Mouse (Mus musculus): ENCODE results near the gene Palm. TPM values are rescaled to one million over a fixed set of nuclear protein-coding genes. Genes with fewer than 3 reads are reported as not detected.

The Palm gene
- polyA plus RNA-seq, 1 experiment from 2014 or later, result 9.2 TPM

GRCm38 (mm10) chr10:79798289-79798928, 5.0 kb downstream of the Palm start:
- WGBS (ENCODE audit: insufficient replicate concordance), result 44% methylated on average over 12 of the region's 12 CpGs
- Histone ChIP-seq H3K36me3 (replicated peaks; ENCODE audit: insufficient read depth, low read length) (no peaks in the 10 kb centered on the region), H3K27me3 (ENCODE audit: insufficient read depth, low read length) (no peaks in the 10 kb centered on the region), H3K9ac (replicated peaks) (no peak overlapping the region), H3K4me3 (ENCODE audit: low read depth, low read length) (no peak overlapping the region), H3K4me1 (ENCODE audit: insufficient read depth) (peaks cover 24% of the 10 kb centered on the region), H3K27ac (ENCODE audit: low read depth) (peak overlapping the region; percentile 44; the same call in 1 of the 2 replicates), H3K4me2 (ENCODE audit: low read depth, low read length) (no peak overlapping the region), H3K9me3 (ENCODE audit: low read length) (no peaks in the 10 kb centered on the region)
- DNase-seq (peak; percentile 71), ATAC-seq (peak; percentile 16; the same call in 1 of the 2 replicates)
- no peak for TF ChIP-seq CTCF (IDR thresholded peaks at IDR 0.05; ENCODE audit: low read depth)
- TF ChIP-seq EP300 (IDR thresholded peaks at IDR 0.05; ENCODE audit: low read depth), result 0 out of 2 replicates have a peak, but pooled peaks have one; percentile 29

- H3K4me3 ChIP-seq (ENCODE audit: low read depth, low read length), result no peak overlapping the region
- H3K27me3 ChIP-seq (ENCODE audit: insufficient read depth, low read length), result no peaks in the 10 kb centered on the region
- H3K4me2 ChIP-seq (ENCODE audit: low read depth, low read length), result no peak overlapping the region
- H3K9ac ChIP-seq (replicated peaks), result no peak overlapping the region
- ATAC-seq, result no peak
- DNase-seq, result no peak
- no peaks in the 10 kb centered on the region for H3K9me3 ChIP-seq (ENCODE audit: low read length)
- WGBS (ENCODE audit: insufficient replicate concordance), result 75% methylated on average over 11 of the region's 11 CpGs
- no peak overlapping the region for H3K27ac ChIP-seq (ENCODE audit: low read depth)
- H3K36me3 ChIP-seq (replicated peaks; ENCODE audit: insufficient read depth, low read length), result no peaks in the 10 kb centered on the region
- peaks cover 20% of the 10 kb centered on the region for H3K4me1 ChIP-seq (ENCODE audit: insufficient read depth)
- TF ChIP-seq CTCF (IDR thresholded peaks at IDR 0.05; ENCODE audit: low read depth) (no peak), EP300 (IDR thresholded peaks at IDR 0.05; ENCODE audit: low read depth) (no peak)
These were observed 7.1 kb downstream of the Palm start for GRCm38 (mm10) chr10:79800508-79800907.

- H3K27me3 ChIP-seq (ENCODE audit: insufficient read depth, low read length), result no peaks in the 10 kb centered on the region
- no peaks in the 10 kb centered on the region for H3K36me3 ChIP-seq (replicated peaks; ENCODE audit: insufficient read depth, low read length)
- no peaks in the 10 kb centered on the region for H3K9me3 ChIP-seq (ENCODE audit: low read length)
- no peak for DNase-seq
- peak overlapping the region; percentile 62 for H3K4me2 ChIP-seq (ENCODE audit: low read depth, low read length)
- H3K9ac ChIP-seq (replicated peaks), result peak overlapping the region; percentile 46; the same call in 1 of the 2 replicates
- TF ChIP-seq CTCF (IDR thresholded peaks at IDR 0.05; ENCODE audit: low read depth), result no peak
- no peak for TF ChIP-seq EP300 (IDR thresholded peaks at IDR 0.05; ENCODE audit: low read depth)
- peak overlapping the region; percentile 19; the same call in 1 of the 2 replicates for H3K4me3 ChIP-seq (ENCODE audit: low read depth, low read length)
- H3K27ac ChIP-seq (ENCODE audit: low read depth), result peak overlapping the region; percentile 64
- WGBS (ENCODE audit: insufficient replicate concordance), result 50% methylated on average over 3 of the region's 3 CpGs
- peaks cover 20% of the 10 kb centered on the region for H3K4me1 ChIP-seq (ENCODE audit: insufficient read depth)
- peak; percentile 18; the same call in 1 of the 2 replicates for ATAC-seq
These were observed 8.5 kb downstream of the Palm start for GRCm38 (mm10) chr10:79801837-79802236.

- Histone ChIP-seq H3K4me2 (ENCODE audit: low read depth, low read length) (peak overlapping the region; percentile 62), H3K4me1 (ENCODE audit: insufficient read depth) (peaks cover 21% of the 10 kb centered on the region), H3K4me3 (ENCODE audit: low read depth, low read length) (peak overlapping the region; percentile 19; the same call in 1 of the 2 replicates), H3K27ac (ENCODE audit: low read depth) (peak overlapping the region; percentile 64), H3K27me3 (ENCODE audit: insufficient read depth, low read length) (no peaks in the 10 kb centered on the region), H3K36me3 (replicated peaks; ENCODE audit: insufficient read depth, low read length) (no peaks in the 10 kb centered on the region), H3K9ac (replicated peaks) (peak overlapping the region; percentile 46; the same call in 1 of the 2 replicates), H3K9me3 (ENCODE audit: low read length) (no peaks in the 10 kb centered on the region)
- peak; percentile 87 for DNase-seq
- peak; percentile 82 for ATAC-seq
- WGBS (ENCODE audit: insufficient replicate concordance), result 39% methylated on average over 11 of the region's 11 CpGs
- TF ChIP-seq EP300 (IDR thresholded peaks at IDR 0.05; ENCODE audit: low read depth) (no peak), CTCF (IDR thresholded peaks at IDR 0.05; ENCODE audit: low read depth) (no peak)
These were observed 9.1 kb downstream of the Palm start for GRCm38 (mm10) chr10:79802331-79802971.

- 49% methylated on average over 29 of the region's 29 CpGs for WGBS (ENCODE audit: insufficient replicate concordance)
- Histone ChIP-seq H3K27me3 (ENCODE audit: insufficient read depth, low read length) (no peaks in the 10 kb centered on the region), H3K4me3 (ENCODE audit: low read depth, low read length) (no peak overlapping the region), H3K4me2 (ENCODE audit: low read depth, low read length) (no peak overlapping the region), H3K27ac (ENCODE audit: low read depth) (no peak overlapping the region; the same call in 1 of the 2 replicates), H3K36me3 (replicated peaks; ENCODE audit: insufficient read depth, low read length) (no peaks in the 10 kb centered on the region), H3K4me1 (ENCODE audit: insufficient read depth) (peaks cover 22% of the 10 kb centered on the region), H3K9me3 (ENCODE audit: low read length) (no peaks in the 10 kb centered on the region), H3K9ac (replicated peaks) (no peak overlapping the region)
- no peak for TF ChIP-seq CTCF (IDR thresholded peaks at IDR 0.05; ENCODE audit: low read depth)
- TF ChIP-seq EP300 (IDR thresholded peaks at IDR 0.05; ENCODE audit: low read depth), result no peak
- DNase-seq, result peak; percentile 39
- no peak for ATAC-seq
These were observed 10.4 kb downstream of the Palm start for GRCm38 (mm10) chr10:79803716-79804323.

- Histone ChIP-seq H3K4me3 (ENCODE audit: low read depth, low read length) (no peak overlapping the region), H3K27ac (ENCODE audit: low read depth) (no peak overlapping the region), H3K27me3 (ENCODE audit: insufficient read depth, low read length) (no peaks in the 10 kb centered on the region), H3K4me2 (ENCODE audit: low read depth, low read length) (no peak overlapping the region), H3K36me3 (replicated peaks; ENCODE audit: insufficient read depth, low read length) (no peaks in the 10 kb centered on the region), H3K9ac (replicated peaks) (peak overlapping the region; percentile 21; the same call in 1 of the 2 replicates), H3K9me3 (ENCODE audit: low read length) (no peaks in the 10 kb centered on the region), H3K4me1 (ENCODE audit: insufficient read depth) (peaks cover 27% of the 10 kb centered on the region)
- DNase-seq (no peak), ATAC-seq (no peak)
- TF ChIP-seq EP300 (IDR thresholded peaks at IDR 0.05; ENCODE audit: low read depth) (no peak), CTCF (IDR thresholded peaks at IDR 0.05; ENCODE audit: low read depth) (no peak)
- 41% methylated on average over 11 of the region's 11 CpGs for WGBS (ENCODE audit: insufficient replicate concordance)
These were observed 12.3 kb downstream of the Palm start for GRCm38 (mm10) chr10:79805636-79806035.
